Mouse (Mus musculus) spleen, adult 2 months (tissue): ENCODE measurements around the gene Gm49361.
"Not testable (repeated sequence)": the region's sequence is repeated elsewhere in the genome, so short reads cannot be mapped to it uniquely, and the experiment has no call there.

ENCODE experiments used
- CTCF ChIP-seq: fragments of 200-500 bp; IDR thresholded peaks from 2 replicates; pipeline ENCODE4 v1.5.1; 2011; ENCODE audit warnings: mild to moderate bottlenecking, inconsistent platforms; ENCODE audit not compliant: insufficient read depth, insufficient read length, insufficient replicate concordance; ENCODE audit errors: extremely low read depth
- POLR2A ChIP-seq: fragments of 200-500 bp; IDR thresholded peaks from 2 replicates; pipeline ENCODE4 v1.6.1; 2011; ENCODE audit warnings: low read depth, low read length, inconsistent platforms

GRCm38 (mm10) chr14:57688066-57688465, 57.8 kb downstream of the Gm49361 start:
- not testable (repeated sequence) for TF ChIP-seq CTCF, POLR2A
